Mouse (Mus musculus): ENCODE data around the gene Gpr3.

Gene Gpr3

GRCm38 (mm10) chr4:133170616-133171015 is 41.7 kb downstream of the Gpr3 start:
- DNase-seq (ENCODE audit: low read depth, low spot score) = no peak

GRCm38 (mm10) chr4:133170056-133170524 is 42.2 kb downstream of the Gpr3 start:
- no peak for DNase-seq (ENCODE audit: low read depth, low spot score)

- DNase-seq (ENCODE audit: low read depth, low spot score) = peak; percentile 32
Measured at GRCm38 (mm10) chr4:133169237-133170055, 42.9 kb downstream of the Gpr3 start.

GRCm38 (mm10) chr4:133166773-133167172 is 45.6 kb downstream of the Gpr3 start:
- DNase-seq (ENCODE audit: low read depth, low spot score) = no peak

GRCm38 (mm10) chr4:133162196-133162595 is 50.1 kb downstream of the Gpr3 start:
- DNase-seq (ENCODE audit: low read depth, low spot score) = no peak

GRCm38 (mm10) chr4:133160821-133161220 is 51.5 kb downstream of the Gpr3 start:
- DNase-seq (ENCODE audit: low read depth, low spot score) = no peak

GRCm38 (mm10) chr4:133160211-133160610 is 52.1 kb downstream of the Gpr3 start:
- DNase-seq (ENCODE audit: low read depth, low spot score) = no peak

- DNase-seq (ENCODE audit: low read depth, low spot score) = no peak
Measured at GRCm38 (mm10) chr4:133159646-133160045, 52.7 kb downstream of the Gpr3 start.

Measured in ES-CJ7 (cell line).